Mouse (Mus musculus) effector memory CD4-positive, alpha-beta T cell, adult 7 months (primary cell): Measurements from ENCODE around the gene Hivep1. TPM values are rescaled to one million over a fixed set of nuclear protein-coding genes. Genes with fewer than 3 reads are reported as not detected.

Source experiments
- polyA plus RNA-seq: library from polyadenylated mRNA; unstranded; fragments of 100-300 nt; shearing (Covaris generic); gene quantifications from one replicate; pipeline ENCODE4 v1.2.1, GENCODE M21; 2017

Hivep1 gene
- polyA plus RNA-seq: 46.4 TPM

GRCm38 (mm10) chr13:42051961-42052695 is at the start of gene Hivep1:
Gene Hivep1 (plus strand): TSS chr13:42052021.

Other genes starting within 250 kb of the Hivep1 start
- 0.49 TPM for gene Adtrp, start 204.3 kb upstream of the Hivep1 start, polyA plus RNA-seq
- gene Edn1, start 249.5 kb downstream of the Hivep1 start, polyA plus RNA-seq: not detected